Mouse (Mus musculus) CH12F3 (cell line): Measurements from ENCODE around the gene Vmn1r80.
"Not testable (repeated sequence)": the region's sequence is repeated elsewhere in the genome, so short reads cannot be mapped to it uniquely, and the experiment has no call there.

Source experiments
- in situ Hi-C: fragments of 300-500 bp; cut with MboI; formaldehyde crosslinking; loops from 2 replicates; pipeline ENCODE4 v1.14.3; 2020; ENCODE audit warnings: low sequenced_read_pairs

The Vmn1r80 gene

GRCm38 (mm10) chr7:12188986-12189385, at the start of gene Vmn1r80:
TSS of gene Vmn1r80 (plus strand) at chr7:12189286.
- in situ Hi-C loops: no loop called here

- in situ Hi-C loops: no loop called here
Observed at GRCm38 (mm10) chr7:12149957-12150356, 39.1 kb upstream of the Vmn1r80 start, which contains the start of gene Vmn1r78. TSS of gene Vmn1r78 (plus strand) at chr7:12150257.

GRCm38 (mm10) chr7:12156463-12156862, 32.6 kb upstream of the Vmn1r80 start:
- in situ Hi-C loops: not testable (repeated sequence)

- in situ Hi-C loops: not testable (repeated sequence)
Observed at GRCm38 (mm10) chr7:12170979-12171378, 18.1 kb upstream of the Vmn1r80 start, which contains the start of gene Vmn1r79. TSS of gene Vmn1r79 (plus strand) at chr7:12171279.

GRCm38 (mm10) chr7:12172926-12173325, 16.2 kb upstream of the Vmn1r80 start:
- in situ Hi-C loops: not testable (repeated sequence)

GRCm38 (mm10) chr7:12204141-12204540, 15.1 kb downstream of the Vmn1r80 start:
- in situ Hi-C loops: no loop called here
